Mouse (Mus musculus) lung, postnatal 25 days (tissue): ENCODE results near the gene Cmya5.

ENCODE experiments used
- DNase-seq: peaks from one replicate; pipeline ENCODE4 v3.0.0; 2022; ENCODE audit warnings: low spot score

Cmya5 gene

GRCm38 (mm10) chr13:93061311-93061710 lies 83.2 kb downstream of the Cmya5 start:
- no peak for DNase-seq

GRCm38 (mm10) chr13:93060437-93060836 lies 84.1 kb downstream of the Cmya5 start:
- DNase-seq = no peak

- no peak for DNase-seq
Measured at GRCm38 (mm10) chr13:93058551-93059011, 85.9 kb downstream of the Cmya5 start.

- DNase-seq = no peak
Measured at GRCm38 (mm10) chr13:93057492-93058260, 86.8 kb downstream of the Cmya5 start.

GRCm38 (mm10) chr13:93056091-93056490 lies 88.4 kb downstream of the Cmya5 start:
- DNase-seq = no peak

GRCm38 (mm10) chr13:93051483-93051882 lies 93.0 kb downstream of the Cmya5 start:
- no peak for DNase-seq

GRCm38 (mm10) chr13:93041021-93041420 lies 103.5 kb downstream of the Cmya5 start:
- DNase-seq = no peak

- no peak for DNase-seq
Measured at GRCm38 (mm10) chr13:93036218-93036617, 108.3 kb downstream of the Cmya5 start.

GRCm38 (mm10) chr13:93029337-93029736 lies 115.2 kb downstream of the Cmya5 start:
- no peak for DNase-seq

- DNase-seq = no peak
Measured at GRCm38 (mm10) chr13:93024837-93025236, 119.7 kb downstream of the Cmya5 start.

GRCm38 (mm10) chr13:93022158-93022557 lies 122.4 kb downstream of the Cmya5 start:
- DNase-seq = no peak

GRCm38 (mm10) chr13:93012952-93013351 lies 131.6 kb downstream of the Cmya5 start:
- DNase-seq = no peak

- DNase-seq = no peak
Measured at GRCm38 (mm10) chr13:93011315-93011714, 133.2 kb downstream of the Cmya5 start.

- no peak for DNase-seq
Measured at GRCm38 (mm10) chr13:93010524-93010923, 134.0 kb downstream of the Cmya5 start.

GRCm38 (mm10) chr13:93007078-93007477 lies 137.4 kb downstream of the Cmya5 start:
- no peak for DNase-seq

GRCm38 (mm10) chr13:93006347-93006746 lies 138.2 kb downstream of the Cmya5 start:
- no peak for DNase-seq

- DNase-seq = no peak
Measured at GRCm38 (mm10) chr13:93004003-93004402, 140.5 kb downstream of the Cmya5 start.

- no peak for DNase-seq
Measured at GRCm38 (mm10) chr13:93002456-93002855, 142.1 kb downstream of the Cmya5 start.

GRCm38 (mm10) chr13:93000640-93001351 lies 143.7 kb downstream of the Cmya5 start:
- DNase-seq = no peak

GRCm38 (mm10) chr13:92999860-93000259 lies 144.7 kb downstream of the Cmya5 start:
- DNase-seq = no peak

- DNase-seq = no peak
Measured at GRCm38 (mm10) chr13:92994743-92995142, 149.8 kb downstream of the Cmya5 start.

GRCm38 (mm10) chr13:92992823-92993222 lies 151.7 kb downstream of the Cmya5 start:
- DNase-seq = no peak
